ENCODE assay signal across 21 mouse cellular contexts in genomic region chr5:135319856-135320255, GRCm38 (mm10). TPM values are rescaled to one million over a fixed set of nuclear protein-coding genes. Genes with fewer than 3 reads are reported as not detected.
A peak's percentile ranks its signal among the peaks of the same experiment; 100 is the strongest.
DNase-seq lines count a peak whose midpoint lies in the region; ATAC-seq and TF ChIP-seq lines count a peak whose summit lies in the region.
"Had no signal": no experiment of that assay in that cellular context is flagged by ENCODE, and none has a peak within 500 bp of the region (broad histone marks: within the 10 kb centered on the region; RNA-seq: fewer than 3 reads in every experiment).

No protein-coding gene starts in this region.

- H3K36me3 ChIP-seq in intestine, postnatal 0 days (ENCODE audit: control insufficient read depth, insufficient read depth) = no peaks in the 10 kb centered on the region
- no peaks in the 10 kb centered on the region for H3K36me3 ChIP-seq in intestine, embryonic 16.5 days (ENCODE audit: control insufficient read depth, insufficient read depth, low read length)
- no peaks in the 10 kb centered on the region for H3K36me3 ChIP-seq in midbrain, embryonic 14.5 days (ENCODE audit: control insufficient read depth, insufficient read depth, low read length)
- no peaks in the 10 kb centered on the region for H3K36me3 ChIP-seq in midbrain, embryonic 16.5 days (ENCODE audit: control insufficient read depth, insufficient read depth, low read length)
- no peaks in the 10 kb centered on the region for H3K36me3 ChIP-seq in limb, embryonic 10.5 days
- no peaks in the 10 kb centered on the region for H3K36me3 ChIP-seq in hindbrain, postnatal 0 days (ENCODE audit: insufficient read depth, low read length)
- H3K36me3 ChIP-seq: hindbrain, embryonic 10.5 days; liver, embryonic 12.5 days; lung, embryonic 15.5 days; neural tube, embryonic 12.5 days had no signal

- peak; percentile 49; the same call in 1 of the 2 replicates for TF ChIP-seq CTCF in intestine, postnatal 0 days (IDR thresholded peaks at IDR 0.05; ENCODE audit: low read depth)
- TF ChIP-seq CTCF in hindbrain, postnatal 0 days (IDR thresholded peaks at IDR 0.05; ENCODE audit: low read depth) = no peak; the same call in 1 of the 2 replicates

- H3K27ac ChIP-seq in intestine, postnatal 0 days (ENCODE audit: low read depth, low read length) = no peak overlapping the region
- no peak overlapping the region for H3K27ac ChIP-seq in intestine, embryonic 16.5 days (ENCODE audit: low read length)
- no peak overlapping the region for H3K27ac ChIP-seq in midbrain, embryonic 14.5 days (replicated peaks; ENCODE audit: low read depth, low read length)
- no peak overlapping the region for H3K27ac ChIP-seq in midbrain, embryonic 16.5 days (ENCODE audit: low read length)
- H3K27ac ChIP-seq in limb, embryonic 10.5 days = no peak overlapping the region
- H3K27ac ChIP-seq in hindbrain, postnatal 0 days = no peak overlapping the region
- H3K27ac ChIP-seq: hindbrain, embryonic 10.5 days; liver, embryonic 12.5 days; lung, embryonic 15.5 days; macrophage; neural tube, embryonic 12.5 days had no signal

- WGBS in intestine, postnatal 0 days = 53% methylated on average over 2 of the region's 2 CpGs
- WGBS in intestine, embryonic 16.5 days = 57% methylated on average over 2 of the region's 2 CpGs
- 67% methylated on average over 2 of the region's 2 CpGs for WGBS in midbrain, embryonic 14.5 days
- 79% methylated on average over 2 of the region's 2 CpGs for WGBS in midbrain, embryonic 16.5 days
- 74% methylated on average over 2 of the region's 2 CpGs for WGBS in limb, embryonic 10.5 days
- 42% methylated on average over 2 of the region's 2 CpGs for WGBS in hindbrain, postnatal 0 days

- no peak for ATAC-seq in intestine, postnatal 0 days
- ATAC-seq in intestine, embryonic 16.5 days = no peak
- no peak for ATAC-seq in midbrain, embryonic 14.5 days (ENCODE audit: low FRiP score, low TSS enrichment)
- no peak for ATAC-seq in midbrain, embryonic 16.5 days
- ATAC-seq in hindbrain, postnatal 0 days = no peak
- ATAC-seq: inflammation-experienced regulatory T-cells, adult 6 months; liver, embryonic 12.5 days had no signal

- no peak overlapping the region for H3K4me2 ChIP-seq in intestine, postnatal 0 days (replicated peaks; ENCODE audit: low read depth)
- H3K4me2 ChIP-seq in intestine, embryonic 16.5 days (ENCODE audit: low read depth, low read length) = no peak overlapping the region
- H3K4me2 ChIP-seq in midbrain, embryonic 14.5 days (ENCODE audit: low read length) = no peak overlapping the region
- no peak overlapping the region for H3K4me2 ChIP-seq in midbrain, embryonic 16.5 days (ENCODE audit: low read length)
- H3K4me2 ChIP-seq in hindbrain, postnatal 0 days (ENCODE audit: low read depth, low read length) = no peak overlapping the region
- H3K4me2 ChIP-seq: liver, embryonic 12.5 days; lung, embryonic 15.5 days; neural tube, embryonic 12.5 days had no signal

- no peaks in the 10 kb centered on the region for H3K27me3 ChIP-seq in intestine, postnatal 0 days (replicated peaks; ENCODE audit: control insufficient read depth, insufficient read depth, low read length)
- H3K27me3 ChIP-seq in intestine, embryonic 16.5 days (replicated peaks; ENCODE audit: control insufficient read depth, insufficient read depth, low read length) = no peaks in the 10 kb centered on the region
- no peaks in the 10 kb centered on the region for H3K27me3 ChIP-seq in midbrain, embryonic 14.5 days (ENCODE audit: control insufficient read depth, insufficient read depth, low read length)
- no peaks in the 10 kb centered on the region for H3K27me3 ChIP-seq in midbrain, embryonic 16.5 days (ENCODE audit: control insufficient read depth, insufficient read depth, low read depth, low read length)
- no peaks in the 10 kb centered on the region for H3K27me3 ChIP-seq in limb, embryonic 10.5 days (ENCODE audit: low read depth, poor library complexity, severe bottlenecking)
- no peaks in the 10 kb centered on the region for H3K27me3 ChIP-seq in hindbrain, postnatal 0 days (ENCODE audit: insufficient read depth, low read length)
- H3K27me3 ChIP-seq: liver, embryonic 12.5 days; lung, embryonic 15.5 days; neural tube, embryonic 12.5 days had no signal

- H3K9ac ChIP-seq in intestine, postnatal 0 days (ENCODE audit: low read depth, low read length) = no peak overlapping the region
- no peak overlapping the region for H3K9ac ChIP-seq in intestine, embryonic 16.5 days (ENCODE audit: low read depth, low read length)
- no peak overlapping the region for H3K9ac ChIP-seq in midbrain, embryonic 14.5 days (replicated peaks; ENCODE audit: low read length)
- no peak overlapping the region for H3K9ac ChIP-seq in midbrain, embryonic 16.5 days (ENCODE audit: low read depth, low read length)
- H3K9ac ChIP-seq in hindbrain, postnatal 0 days (replicated peaks; ENCODE audit: low read length) = no peak overlapping the region
- H3K9ac ChIP-seq: liver, embryonic 12.5 days; lung, embryonic 15.5 days; neural tube, embryonic 12.5 days had no signal

- no peaks in the 10 kb centered on the region for H3K4me1 ChIP-seq in intestine, postnatal 0 days (replicated peaks; ENCODE audit: control insufficient read depth, insufficient read depth, low read length)
- H3K4me1 ChIP-seq in intestine, embryonic 16.5 days (ENCODE audit: control insufficient read depth, insufficient read depth, low read length) = no peaks in the 10 kb centered on the region
- no peaks in the 10 kb centered on the region for H3K4me1 ChIP-seq in midbrain, embryonic 14.5 days (ENCODE audit: control insufficient read depth, insufficient read depth, low read length)
- no peaks in the 10 kb centered on the region for H3K4me1 ChIP-seq in midbrain, embryonic 16.5 days (ENCODE audit: control insufficient read depth, insufficient read depth, low read length)
- peaks cover 3% of the 10 kb centered on the region; the same call in 1 of the 2 replicates for H3K4me1 ChIP-seq in limb, embryonic 10.5 days
- H3K4me1 ChIP-seq in hindbrain, postnatal 0 days (ENCODE audit: insufficient read depth, low read length) = no peaks in the 10 kb centered on the region
- H3K4me1 ChIP-seq: hindbrain, embryonic 10.5 days; liver, embryonic 12.5 days; lung, embryonic 15.5 days; neural tube, embryonic 12.5 days had no signal

- DNase-seq in midbrain, embryonic 14.5 days = peak; percentile 1
- DNase-seq in ES-CJ7 (ENCODE audit: low read depth, low spot score) = peak; percentile 41
- DNase-seq in limb, embryonic 10.5 days (ENCODE audit: low spot score) = peak; percentile 23
- no peak for DNase-seq in hindbrain, postnatal 0 days (ENCODE audit: low spot score)
- DNase-seq in MN1 (ENCODE audit: low spot score) = no peak
- DNase-seq: embryo, embryonic 11 days; thymus, postnatal 36 days had no signal

- no peaks in the 10 kb centered on the region for H3K9me3 ChIP-seq in intestine, postnatal 0 days (ENCODE audit: control insufficient read depth)
- H3K9me3 ChIP-seq in intestine, embryonic 16.5 days (ENCODE audit: control insufficient read depth, low read length) = no peaks in the 10 kb centered on the region
- H3K9me3 ChIP-seq in midbrain, embryonic 14.5 days (ENCODE audit: control insufficient read depth, low read length) = no peaks in the 10 kb centered on the region
- H3K9me3 ChIP-seq in midbrain, embryonic 16.5 days (replicated peaks; ENCODE audit: control insufficient read depth, low read length, poor library complexity, severe bottlenecking) = no peaks in the 10 kb centered on the region
- H3K9me3 ChIP-seq in limb, embryonic 10.5 days (replicated peaks) = no peaks in the 10 kb centered on the region
- no peaks in the 10 kb centered on the region for H3K9me3 ChIP-seq in hindbrain, postnatal 0 days (ENCODE audit: low read length)
- H3K9me3 ChIP-seq: hindbrain, embryonic 10.5 days; liver, embryonic 12.5 days; lung, embryonic 15.5 days; neural tube, embryonic 12.5 days had no signal

- H3K4me3 ChIP-seq in intestine, postnatal 0 days (ENCODE audit: low read depth, low read length) = no peak overlapping the region
- no peak overlapping the region for H3K4me3 ChIP-seq in intestine, embryonic 16.5 days (ENCODE audit: low read length)
- no peak overlapping the region for H3K4me3 ChIP-seq in midbrain, embryonic 14.5 days (replicated peaks; ENCODE audit: low read depth, low read length)
- H3K4me3 ChIP-seq in midbrain, embryonic 16.5 days (ENCODE audit: low read depth, low read length) = no peak overlapping the region
- H3K4me3 ChIP-seq in limb, embryonic 10.5 days = no peak overlapping the region
- H3K4me3 ChIP-seq in hindbrain, postnatal 0 days (ENCODE audit: low read length) = no peak overlapping the region
- H3K4me3 ChIP-seq: hindbrain, embryonic 10.5 days; liver, embryonic 12.5 days; lung, embryonic 15.5 days; neural tube, embryonic 12.5 days had no signal

RNA-seq across cellular contexts. Expression of gene Fkbp6, which starts 30.0 kb away (rescaled TPM):
- polyA plus RNA-seq in intestine, postnatal 0 days (2015; fragmentation: Nextera tagmentation; extraction: Ambion mirVana) = 0.12 and 0.34 TPM in 2 replicates
- 0.47 and 0.48 TPM in 2 replicates for polyA plus RNA-seq in intestine, embryonic 16.5 days (2015; fragmentation: Nextera tagmentation; extraction: Ambion mirVana)
- polyA plus RNA-seq in midbrain, embryonic 14.5 days (2014; fragmentation: Nextera tagmentation; extraction: Ambion mirVana) = 0.38 TPM in 1 of 2 replicates, not detected in the other
- polyA plus RNA-seq in midbrain, embryonic 16.5 days (2015; fragmentation: Nextera tagmentation; extraction: Ambion mirVana) = 0.34 and 0.45 TPM in 2 replicates
- polyA plus RNA-seq in limb, embryonic 10.5 days (2016; fragmentation: Nextera tagmentation; extraction: Ambion mirVana) = not detected in 2 replicates
- not detected in 2 replicates for total RNA-seq in hindbrain, postnatal 0 days (2014; rRNA removed)
- 0.14 and 0.29 TPM in 2 replicates for polyA plus RNA-seq in hindbrain, postnatal 0 days (2015; fragmentation: Nextera tagmentation; extraction: Ambion mirVana)
- total RNA-seq: layer of hippocampus, postnatal 14 days; left cerebral cortex, postnatal 36 days had no signal
- polyA plus RNA-seq: heart, embryonic 14.5 days; inflammation-experienced regulatory T-cells, adult 6 months; lung, embryonic 15.5 days; macrophage; neural tube, embryonic 12.5 days had no signal

RNA-seq across cellular contexts. Expression of gene Trim50, which starts 33.2 kb away (rescaled TPM):
- 0.24 and 0.30 TPM in 2 replicates for polyA plus RNA-seq in intestine, postnatal 0 days (2015; fragmentation: Nextera tagmentation; extraction: Ambion mirVana)
- 0.18 and 0.32 TPM in 2 replicates for polyA plus RNA-seq in intestine, embryonic 16.5 days (2015; fragmentation: Nextera tagmentation; extraction: Ambion mirVana)
- polyA plus RNA-seq in midbrain, embryonic 14.5 days (2014; fragmentation: Nextera tagmentation; extraction: Ambion mirVana) = not detected in 2 replicates
- polyA plus RNA-seq in midbrain, embryonic 16.5 days (2015; fragmentation: Nextera tagmentation; extraction: Ambion mirVana) = not detected in 2 replicates
- polyA plus RNA-seq in limb, embryonic 10.5 days (2016; fragmentation: Nextera tagmentation; extraction: Ambion mirVana) = not detected in 2 replicates
- total RNA-seq in hindbrain, postnatal 0 days (2014; rRNA removed) = not detected in 2 replicates
- 0.08 TPM in 1 of 2 replicates, not detected in the other for polyA plus RNA-seq in hindbrain, postnatal 0 days (2015; fragmentation: Nextera tagmentation; extraction: Ambion mirVana)
- total RNA-seq: gastrocnemius, postnatal 4 days; layer of hippocampus, postnatal 14 days; left cerebral cortex, postnatal 36 days had no signal
- polyA plus RNA-seq: forebrain, embryonic 11.5 days; heart, embryonic 14.5 days; inflammation-experienced regulatory T-cells, adult 6 months; liver, embryonic 12.5 days; lung, embryonic 15.5 days; macrophage; neural tube, embryonic 12.5 days had no signal

RNA-seq across cellular contexts. Expression of gene Nsun5, which starts 49.9 kb away (rescaled TPM):
- polyA plus RNA-seq in intestine, postnatal 0 days (2015; fragmentation: Nextera tagmentation; extraction: Ambion mirVana) = 9.8 and 12.0 TPM in 2 replicates
- polyA plus RNA-seq in intestine, embryonic 16.5 days (2015; fragmentation: Nextera tagmentation; extraction: Ambion mirVana) = 30.2 and 34.7 TPM in 2 replicates
- 21.9 and 30.9 TPM in 2 replicates for polyA plus RNA-seq in midbrain, embryonic 14.5 days (2014; fragmentation: Nextera tagmentation; extraction: Ambion mirVana)
- polyA plus RNA-seq in midbrain, embryonic 16.5 days (2015; fragmentation: Nextera tagmentation; extraction: Ambion mirVana) = 34.1 and 36.4 TPM in 2 replicates
- polyA plus RNA-seq in limb, embryonic 10.5 days (2016; fragmentation: Nextera tagmentation; extraction: Ambion mirVana) = 53.2 and 58.5 TPM in 2 replicates
- 17.8 and 22.7 TPM in 2 replicates for total RNA-seq in hindbrain, postnatal 0 days (2014; rRNA removed)
- 18.1 and 19.1 TPM in 2 replicates for polyA plus RNA-seq in hindbrain, postnatal 0 days (2015; fragmentation: Nextera tagmentation; extraction: Ambion mirVana)

Comparison
In these comparisons a context has a peak if more than half of its experiments do, and no peak if none do; other contexts are left out.
1. DNase-seq: peak in midbrain, embryonic 14.5 days (single experiment), ES-CJ7 (single experiment) and limb, embryonic 10.5 days (single experiment); none in hindbrain, postnatal 0 days (single experiment) and MN1 (single experiment).